Mouse (Mus musculus) embryonic facial prominence, embryonic 15.5 days (tissue): Measurements from ENCODE around the gene Hpse. TPM values are rescaled to one million over a fixed set of nuclear protein-coding genes. Genes with fewer than 3 reads are reported as not detected.

Experiments used
- ATAC-seq: fragments of 200-750 bp; cut with Nextera tagmentation; 2 replicates; pipeline ENCODE4 v1.8.0; 2017; ENCODE audit warnings: low read depth, moderate TSS enrichment; ENCODE audit not compliant: insufficient number of reproducible peaks, low FRiP score, low TSS enrichment
- H3K27ac ChIP-seq: fragments of 300-500 bp; sonication (generic); replicated peaks from 2 replicates; pipeline ENCODE4 v1.5.1; 2015; ENCODE audit warnings: mild to moderate bottlenecking, inconsistent platforms
- H3K27me3 ChIP-seq: fragments of 300-500 bp; sonication (generic); 2 replicates; pipeline ENCODE4 v1.6.1; 2015; ENCODE audit warnings: inconsistent platforms
- H3K36me3 ChIP-seq: fragments of 300-500 bp; sonication (generic); 2 replicates; pipeline ENCODE4 v1.6.1; 2015; ENCODE audit warnings: mild to moderate bottlenecking, inconsistent platforms
- H3K4me1 ChIP-seq: fragments of 300-500 bp; sonication (generic); 2 replicates; pipeline ENCODE4 v1.6.1; 2015; ENCODE audit warnings: inconsistent platforms
- H3K4me2 ChIP-seq: fragments of 300-500 bp; sonication (generic); replicated peaks from 2 replicates; pipeline ENCODE4 v1.6.1; 2015; ENCODE audit warnings: mild to moderate bottlenecking, inconsistent platforms
- H3K4me3 ChIP-seq: fragments of 300-500 bp; sonication (generic); replicated peaks from 2 replicates; pipeline ENCODE4 v1.5.1; 2015; ENCODE audit warnings: mild to moderate bottlenecking, inconsistent platforms
- H3K9ac ChIP-seq: fragments of 300-500 bp; sonication (generic); 2 replicates; pipeline ENCODE4 v1.6.1; 2015; ENCODE audit warnings: inconsistent platforms
- H3K9me3 ChIP-seq: fragments of 300-500 bp; sonication (generic); replicated peaks from 2 replicates; pipeline ENCODE4 v1.6.1; 2016; ENCODE audit warnings: inconsistent platforms
- WGBS: fragments of 180-500 bp; shearing (Covaris S2); methylation state at CpG from one replicate; pipeline ENCODE4 v1.1.7; 2015; 5-methylcytosine and 5-hydroxymethylcytosine counted together
- polyA plus RNA-seq: library from polyadenylated mRNA; unstranded; fragments of >200 nt; fragmentation: Nextera tagmentation; extraction: Ambion mirVana; gene quantifications from 2 replicates; pipeline ENCODE4 v1.2.1, GENCODE M21; 2015

The Hpse gene
- polyA plus RNA-seq, 1 experiment from 2014 or later = 5.9 TPM

DNA sequence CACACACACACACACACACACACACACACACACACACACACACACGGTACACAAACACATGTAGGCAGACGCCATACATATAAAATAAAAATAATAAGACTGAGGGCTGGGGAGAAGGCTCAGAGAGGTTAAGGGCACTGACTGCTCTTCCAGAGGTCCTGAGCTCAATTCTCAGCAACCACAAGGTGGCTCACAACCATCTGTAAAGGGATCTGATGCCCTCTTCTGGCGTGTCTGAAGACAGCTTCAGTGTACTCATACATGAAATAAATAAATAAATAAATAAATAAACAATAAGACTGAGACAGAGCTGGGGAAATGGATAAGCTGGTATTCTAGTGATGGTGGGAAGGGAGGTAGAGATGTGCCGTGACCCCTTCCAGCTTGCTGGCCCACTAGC lies 33.9 kb downstream of the Hpse start:
- 67% methylated on average over 4 of the region's 4 CpGs for WGBS
- no peak for ATAC-seq
- H3K9me3 ChIP-seq = no peaks in the 10 kb centered on the region
- no peaks in the 10 kb centered on the region for H3K4me1 ChIP-seq
- no peaks in the 10 kb centered on the region for H3K27me3 ChIP-seq
- H3K27ac ChIP-seq = no peak overlapping the region
- no peak overlapping the region for H3K9ac ChIP-seq
- H3K4me2 ChIP-seq = no peak overlapping the region
- no peak overlapping the region for H3K4me3 ChIP-seq
- no peaks in the 10 kb centered on the region for H3K36me3 ChIP-seq

DNA sequence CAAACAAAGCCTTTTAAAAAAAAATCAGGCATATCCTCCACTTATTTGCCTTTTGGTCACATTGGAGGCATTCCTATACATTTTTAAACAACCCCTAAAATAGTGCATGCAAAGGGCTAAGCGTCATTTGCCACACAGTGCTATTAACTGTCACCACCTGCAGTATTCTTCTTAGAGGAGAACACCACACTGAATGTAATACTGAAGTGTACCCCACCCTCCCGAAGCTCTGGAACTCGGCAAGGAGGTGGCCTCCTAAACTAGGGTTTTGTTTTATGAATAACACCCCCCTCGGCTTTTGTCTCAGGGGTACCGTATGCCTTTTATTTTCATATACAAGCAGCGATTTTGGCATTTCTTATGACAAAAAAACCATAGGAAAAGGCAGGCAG lies 39.0 kb downstream of the Hpse start:
- Histone ChIP-seq H3K27me3 (no peaks in the 10 kb centered on the region), H3K4me1 (no peaks in the 10 kb centered on the region), H3K36me3 (no peaks in the 10 kb centered on the region), H3K27ac (no peak overlapping the region), H3K4me2 (no peak overlapping the region), H3K9ac (no peak overlapping the region), H3K4me3 (no peak overlapping the region), H3K9me3 (no peaks in the 10 kb centered on the region)
- 78% methylated on average over 6 of the region's 6 CpGs for WGBS
- ATAC-seq = no peak

DNA sequence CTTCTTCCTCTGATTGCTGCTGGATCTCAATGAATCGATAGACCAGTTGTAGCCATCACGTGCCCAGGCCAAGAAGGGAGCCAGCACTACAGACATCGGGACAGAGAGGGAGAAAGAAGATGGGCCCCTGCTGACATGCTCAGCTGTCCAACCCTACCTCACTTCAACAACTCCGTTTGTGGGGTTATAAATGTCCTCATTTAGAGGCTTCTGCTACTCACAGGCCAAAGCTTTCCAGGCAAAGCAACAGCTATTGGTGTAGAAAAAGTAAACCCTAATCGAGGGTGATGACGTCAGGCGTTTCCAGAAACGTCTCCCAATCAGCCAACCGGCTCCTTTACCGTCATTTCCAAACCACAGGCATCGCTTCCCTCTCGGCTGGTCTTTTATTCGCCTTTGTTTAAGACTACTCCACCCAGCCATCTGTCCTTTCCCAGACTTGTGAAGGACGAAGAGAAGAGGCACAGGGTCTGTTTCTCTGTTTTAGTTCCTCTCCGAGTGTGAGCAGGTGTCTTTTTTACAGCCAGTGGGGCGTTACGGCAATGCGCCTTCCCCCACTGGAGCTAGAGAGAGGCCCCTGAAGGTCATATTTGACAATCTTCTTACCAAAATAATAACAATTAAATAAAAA lies 39.5 kb downstream of the Hpse start:
- ATAC-seq = no peak
- H3K9me3 ChIP-seq = no peaks in the 10 kb centered on the region
- 71% methylated on average over 18 of the region's 18 CpGs for WGBS
- H3K27me3 ChIP-seq = no peaks in the 10 kb centered on the region
- no peaks in the 10 kb centered on the region for H3K36me3 ChIP-seq
- H3K4me1 ChIP-seq = peaks cover 2% of the 10 kb centered on the region; the same call in 1 of the 2 replicates
- no peak overlapping the region for H3K4me2 ChIP-seq
- no peak overlapping the region for H3K27ac ChIP-seq
- no peak overlapping the region for H3K9ac ChIP-seq
- H3K4me3 ChIP-seq = no peak overlapping the region

DNA sequence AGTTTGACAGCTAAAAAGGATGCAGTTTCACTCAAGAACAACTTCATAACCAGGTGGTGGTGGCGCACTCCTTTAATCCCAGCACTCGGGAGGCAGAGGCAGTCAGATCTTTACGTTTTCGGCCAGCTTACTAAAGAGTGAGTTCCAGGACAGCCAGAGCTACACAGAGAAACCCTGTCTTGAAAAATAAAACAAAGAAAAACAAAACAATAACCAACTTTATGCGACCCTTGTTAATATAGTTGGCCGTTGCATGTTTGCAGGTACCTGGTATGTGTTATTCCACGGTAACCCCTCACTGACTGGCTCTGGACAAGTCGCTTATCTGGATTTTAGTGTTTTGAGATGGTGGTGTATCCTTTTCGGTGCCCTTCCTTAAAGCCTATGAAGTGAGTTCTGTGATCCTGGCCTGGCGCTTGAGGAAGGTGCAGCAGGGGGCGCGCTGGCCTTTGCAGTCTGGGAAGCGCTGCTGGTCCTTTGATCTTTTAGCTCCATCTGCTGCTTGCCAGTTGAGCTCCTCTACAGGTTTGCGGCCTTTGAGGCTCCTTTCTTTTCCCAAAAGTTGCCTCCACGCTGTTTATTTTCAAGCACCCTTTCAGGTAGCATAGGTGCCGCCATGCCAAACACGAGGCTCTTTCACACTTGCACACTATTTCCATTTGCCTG lies 44.7 kb downstream of the Hpse start, which contains the start of gene Coq2:
Gene Coq2, minus strand, starts transcription at position 430 of the 666 bp plus-strand sequence.
- Histone ChIP-seq H3K9me3 (no peaks in the 10 kb centered on the region), H3K27ac (0 out of 2 replicates have a peak within 1 kb of the TSS, but pooled peaks have one; percentile 65), H3K4me3 (peak within 1 kb of the TSS; percentile 67), H3K27me3 (no peaks in the 10 kb centered on the region), H3K4me2 (peak within 1 kb of the TSS; percentile 67), H3K4me1 (peaks cover 21% of the 10 kb centered on the region; the same call in 1 of the 2 replicates), H3K36me3 (no peaks in the 10 kb centered on the region), H3K9ac (peak within 1 kb of the TSS; percentile 87)
- 10% methylated on average over 17 of the region's 17 CpGs for WGBS
- ATAC-seq = 0 out of 2 replicates have a peak, but pooled peaks have one; percentile 56

DNA sequence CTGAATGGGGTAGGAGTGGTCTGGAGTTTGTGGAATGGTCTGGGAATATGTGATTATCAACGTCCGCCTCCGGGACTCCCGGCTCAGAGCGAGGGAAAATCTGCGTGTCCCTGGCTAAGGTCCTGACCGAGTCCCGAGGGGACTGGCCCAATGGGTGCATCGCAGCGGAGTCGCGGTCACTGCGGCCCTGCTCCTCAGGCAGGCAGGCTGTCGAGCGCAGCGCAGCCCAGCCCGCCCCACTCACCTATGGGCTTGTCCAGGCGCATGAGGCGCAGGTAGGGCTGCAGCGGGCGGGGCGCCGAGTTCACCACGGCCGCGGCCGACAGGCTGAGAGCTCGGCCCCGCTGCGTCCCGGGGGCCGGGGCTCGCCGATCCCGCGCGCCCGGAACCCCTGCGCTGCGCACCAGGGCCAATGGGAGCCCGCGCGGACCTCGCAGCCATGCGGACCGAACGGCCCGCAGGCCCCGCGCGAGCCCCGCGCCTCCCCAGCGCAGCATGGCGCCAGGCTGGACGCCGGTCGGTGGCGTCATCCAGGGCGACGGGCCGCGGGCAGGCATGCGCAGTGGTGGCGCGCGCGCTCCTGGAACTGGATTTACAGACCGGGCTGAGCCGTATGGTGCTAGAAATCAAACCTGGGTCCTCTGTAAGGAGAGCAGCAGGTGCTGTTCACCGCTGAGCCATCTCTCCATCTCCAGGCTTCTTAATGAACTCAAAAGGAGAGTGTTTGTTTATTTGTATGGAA lies 45.6 kb downstream of the Hpse start:
- under 1% methylated on average over 71 of the region's 71 CpGs for WGBS
- Histone ChIP-seq H3K4me3 (peak overlapping the region; percentile 67), H3K9me3 (no peaks in the 10 kb centered on the region), H3K9ac (peak overlapping the region; percentile 87), H3K27me3 (no peaks in the 10 kb centered on the region), H3K4me1 (peaks cover 21% of the 10 kb centered on the region; the same call in 1 of the 2 replicates), H3K4me2 (peak overlapping the region; percentile 67), H3K27ac (0 out of 2 replicates have a peak overlapping the region, but pooled peaks have one; percentile 65), H3K36me3 (no peaks in the 10 kb centered on the region)
- ATAC-seq = peak; percentile 92

DNA sequence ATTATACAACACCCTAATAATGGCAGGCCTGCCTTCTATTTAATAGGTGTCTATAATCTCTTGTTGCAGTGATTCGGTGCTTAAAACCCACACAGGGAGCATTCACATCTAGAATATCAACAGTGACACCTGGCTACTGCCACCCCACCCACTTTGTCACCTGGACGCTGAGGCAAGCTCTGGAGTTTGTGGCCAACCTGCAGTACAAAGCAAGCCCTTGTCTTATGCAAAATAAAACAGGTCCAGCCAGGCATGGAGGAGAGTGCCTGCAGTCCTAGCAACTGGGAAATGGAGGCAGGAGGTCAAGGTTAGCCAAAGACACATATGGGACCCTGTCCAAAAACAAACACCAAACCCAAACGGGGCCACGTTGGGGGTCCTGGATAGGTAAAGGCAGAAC lies 47.1 kb downstream of the Hpse start:
- H3K4me2 ChIP-seq = no peak overlapping the region
- H3K27ac ChIP-seq = no peak overlapping the region
- peaks cover 21% of the 10 kb centered on the region; the same call in 1 of the 2 replicates for H3K4me1 ChIP-seq
- 81% methylated on average over 4 of the region's 4 CpGs for WGBS
- no peak overlapping the region for H3K9ac ChIP-seq
- H3K4me3 ChIP-seq = no peak overlapping the region
- no peak for ATAC-seq
- no peaks in the 10 kb centered on the region for H3K27me3 ChIP-seq
- no peaks in the 10 kb centered on the region for H3K9me3 ChIP-seq
- no peaks in the 10 kb centered on the region for H3K36me3 ChIP-seq

DNA sequence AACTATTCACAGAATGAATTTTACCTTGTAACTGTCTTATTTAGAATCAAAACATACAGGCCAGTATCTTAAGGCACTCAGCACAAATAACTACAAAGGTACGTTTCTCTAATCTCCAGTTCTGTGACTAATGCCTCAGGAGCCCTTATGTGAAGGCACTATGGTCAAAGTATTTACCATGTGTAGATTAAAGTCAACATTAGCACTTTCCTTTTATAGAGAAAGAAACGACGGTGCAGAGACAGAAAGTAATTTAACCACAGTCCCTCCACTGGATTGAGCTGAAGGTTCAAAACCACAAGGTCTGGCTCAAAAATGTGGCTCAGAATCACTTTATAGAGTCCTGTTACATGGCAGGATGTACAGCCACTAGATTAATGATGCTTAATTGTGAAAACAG lies 47.6 kb downstream of the Hpse start:
- H3K4me1 ChIP-seq = peaks cover 21% of the 10 kb centered on the region; the same call in 1 of the 2 replicates
- no peaks in the 10 kb centered on the region for H3K27me3 ChIP-seq
- no peak overlapping the region for H3K27ac ChIP-seq
- H3K9me3 ChIP-seq = no peaks in the 10 kb centered on the region
- H3K4me2 ChIP-seq = no peak overlapping the region
- no peak overlapping the region for H3K4me3 ChIP-seq
- ATAC-seq = no peak
- 63% methylated on average over 3 of the region's 3 CpGs for WGBS
- no peak overlapping the region for H3K9ac ChIP-seq
- H3K36me3 ChIP-seq = no peaks in the 10 kb centered on the region

DNA sequence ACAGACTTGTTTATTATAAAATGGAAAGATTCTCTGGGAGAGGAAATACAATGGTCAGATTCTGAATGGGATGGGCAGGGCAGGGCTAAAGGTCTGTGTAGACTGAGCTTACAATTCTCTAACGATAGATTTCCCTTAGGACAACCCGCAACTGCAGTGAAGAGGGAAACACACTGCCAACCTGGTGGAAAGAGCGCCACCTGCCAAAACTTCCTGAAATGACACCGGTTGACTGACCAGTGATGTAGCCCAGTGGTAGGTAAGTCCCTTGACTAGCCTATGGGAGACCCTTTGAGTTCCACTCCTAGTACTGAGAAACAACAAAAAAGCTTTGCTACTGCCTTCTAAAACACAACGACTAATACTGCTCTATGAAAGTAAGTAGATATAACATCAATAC lies 48.1 kb downstream of the Hpse start:
- ATAC-seq = no peak
- no peak overlapping the region for H3K4me2 ChIP-seq
- H3K4me3 ChIP-seq = no peak overlapping the region
- no peak overlapping the region for H3K27ac ChIP-seq
- WGBS = 28% methylated on average over 5 of the region's 5 CpGs
- peaks cover 2% of the 10 kb centered on the region; the same call in 1 of the 2 replicates for H3K36me3 ChIP-seq
- H3K27me3 ChIP-seq = no peaks in the 10 kb centered on the region
- H3K9me3 ChIP-seq = no peaks in the 10 kb centered on the region
- H3K9ac ChIP-seq = no peak overlapping the region
- peaks cover 21% of the 10 kb centered on the region; the same call in 1 of the 2 replicates for H3K4me1 ChIP-seq

DNA sequence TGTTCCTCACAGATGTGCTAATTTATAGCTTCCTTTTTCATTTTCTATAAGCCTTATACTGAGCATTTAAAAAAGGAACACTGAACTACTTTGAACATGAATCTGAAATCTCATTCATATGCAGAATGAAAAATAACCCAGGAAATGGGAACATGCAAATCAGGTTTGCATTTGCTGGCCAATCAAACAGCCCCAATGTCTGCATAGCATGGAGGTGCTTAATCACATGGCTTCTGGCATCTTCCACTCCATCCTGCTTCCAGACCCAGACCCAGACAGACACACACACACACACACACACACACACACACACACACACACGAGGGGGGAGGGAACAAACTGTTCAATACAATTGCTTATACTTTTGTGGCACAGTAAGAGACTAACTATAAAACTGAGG lies 52.6 kb downstream of the Hpse start:
- Histone ChIP-seq H3K4me2 (no peak overlapping the region), H3K27ac (no peak overlapping the region), H3K36me3 (peaks cover 26% of the 10 kb centered on the region), H3K9me3 (no peaks in the 10 kb centered on the region), H3K27me3 (no peaks in the 10 kb centered on the region), H3K9ac (no peak overlapping the region), H3K4me3 (no peak overlapping the region), H3K4me1 (0 out of 2 replicates have a peak, but pooled peaks cover under 1% of the 10 kb centered on the region)
- no peak for ATAC-seq
- 73% methylated on average over 1 of the region's 1 CpGs for WGBS

DNA sequence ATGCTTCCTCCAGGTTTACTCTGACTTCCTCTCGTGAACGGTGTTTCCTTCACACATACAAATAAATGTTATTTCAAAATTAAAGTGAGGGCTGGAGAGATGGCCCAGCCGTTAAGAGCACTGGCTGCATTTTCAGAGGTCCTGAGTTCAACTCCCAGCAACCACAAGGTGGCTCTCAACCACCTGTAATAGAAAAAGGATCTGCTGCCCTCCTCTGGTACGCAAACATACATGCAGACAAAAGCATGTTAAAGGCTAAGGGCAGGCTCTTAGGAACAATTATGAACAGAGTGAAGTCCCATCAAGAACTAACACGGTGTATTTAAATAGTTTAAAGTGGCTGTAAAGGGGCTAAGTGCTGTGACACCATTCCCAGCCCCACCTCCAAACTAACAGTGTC lies 55.7 kb downstream of the Hpse start:
- H3K4me1 ChIP-seq = no peaks in the 10 kb centered on the region
- no peak overlapping the region for H3K27ac ChIP-seq
- H3K36me3 ChIP-seq = peaks cover 47% of the 10 kb centered on the region
- no peak overlapping the region for H3K9ac ChIP-seq
- no peak for ATAC-seq
- no peak overlapping the region for H3K4me3 ChIP-seq
- no peak overlapping the region for H3K4me2 ChIP-seq
- no peaks in the 10 kb centered on the region for H3K27me3 ChIP-seq
- WGBS = 54% methylated on average over 5 of the region's 5 CpGs
- H3K9me3 ChIP-seq = no peaks in the 10 kb centered on the region

DNA sequence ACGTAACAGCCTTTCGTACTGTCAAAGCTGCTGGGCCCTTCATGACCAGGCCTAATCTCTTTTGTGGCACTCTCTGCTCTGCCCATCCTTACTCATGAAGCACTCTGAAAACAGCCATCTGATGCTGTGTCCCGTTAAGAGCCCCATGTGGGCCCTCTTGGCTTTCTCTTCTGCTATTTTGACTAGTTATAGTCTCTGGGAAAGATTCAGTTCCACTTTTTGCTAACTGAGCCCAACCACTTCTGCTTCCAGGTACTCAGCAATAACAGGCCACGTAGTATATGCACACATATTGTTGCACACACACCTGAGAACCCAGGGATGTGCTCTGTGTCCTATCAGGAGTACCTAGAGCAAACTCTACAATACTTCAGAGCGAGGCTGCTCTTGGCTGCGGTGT lies 56.5 kb downstream of the Hpse start:
- WGBS = 97% methylated on average over 6 of the region's 6 CpGs
- peaks cover 53% of the 10 kb centered on the region for H3K36me3 ChIP-seq

More for the DNA sequence above, 56.5 kb downstream of the Hpse start:
- ATAC-seq = no peak
- no peak overlapping the region for H3K4me3 ChIP-seq
- H3K9me3 ChIP-seq = no peaks in the 10 kb centered on the region
- H3K27me3 ChIP-seq = no peaks in the 10 kb centered on the region
- no peak overlapping the region for H3K4me2 ChIP-seq
- H3K27ac ChIP-seq = no peak overlapping the region
- H3K4me1 ChIP-seq = no peaks in the 10 kb centered on the region
- H3K9ac ChIP-seq = no peak overlapping the region
